Mouse (Mus musculus) megakaryocyte, embryonic 14.5 days (primary cell): ENCODE data around the gene Enpp5. TPM values are rescaled to one million over a fixed set of nuclear protein-coding genes. Genes with fewer than 3 reads are reported as not detected.

Source experiments
- H3K27me3 ChIP-seq: replicated peaks from 2 replicates; pipeline ENCODE3; 2012; ENCODE audit warnings: inconsistent platforms
- H3K36me3 ChIP-seq: replicated peaks from 2 replicates; pipeline ENCODE3; 2012; ENCODE audit warnings: low read length, inconsistent platforms, mixed read lengths
- H3K4me1 ChIP-seq: 2 replicates; pipeline ENCODE4 v1.6.1; 2012; ENCODE audit warnings: inconsistent platforms
- H3K4me3 ChIP-seq: replicated peaks from 2 replicates; pipeline ENCODE3; 2012; ENCODE audit warnings: moderate library complexity, mild to moderate bottlenecking, inconsistent platforms
- H3K9me3 ChIP-seq: 2 replicates; pipeline ENCODE4 v1.6.1; 2012; ENCODE audit warnings: inconsistent platforms
- FLI1 ChIP-seq: IDR thresholded peaks from 2 replicates; pipeline ENCODE4 v1.6.1; 2012; ENCODE audit warnings: low read length, inconsistent platforms, mixed read lengths
- GATA1 ChIP-seq: IDR thresholded peaks from 3 replicates; pipeline ENCODE4 v1.6.1; 2012; ENCODE audit warnings: mixed read lengths, low read length, inconsistent platforms, borderline replicate concordance
- polyA plus RNA-seq: library from polyadenylated mRNA; stranded (reverse); fragments of >175 nt; gene quantifications from 2 replicates; pipeline ENCODE4 v1.2.3, GENCODE M21; 2012; ENCODE audit warnings: low replicate concordance; ENCODE audit not compliant: insufficient read depth

Gene Enpp5
- polyA plus RNA-seq, 1 experiment = 0.69 TPM

- Histone ChIP-seq H3K36me3 (peaks cover 7% of the 10 kb centered on the region), H3K4me1 (peaks cover 58% of the 10 kb centered on the region), H3K4me3 (no peak overlapping the region), H3K27me3 (no peaks in the 10 kb centered on the region), H3K9me3 (no peaks in the 10 kb centered on the region)
- TF ChIP-seq GATA1 = no peak
- no peak for TF ChIP-seq FLI1
These were observed 39.6 kb downstream of the Enpp5 start for GRCm38 (mm10) chr17:44118231-44118630.

DNA sequence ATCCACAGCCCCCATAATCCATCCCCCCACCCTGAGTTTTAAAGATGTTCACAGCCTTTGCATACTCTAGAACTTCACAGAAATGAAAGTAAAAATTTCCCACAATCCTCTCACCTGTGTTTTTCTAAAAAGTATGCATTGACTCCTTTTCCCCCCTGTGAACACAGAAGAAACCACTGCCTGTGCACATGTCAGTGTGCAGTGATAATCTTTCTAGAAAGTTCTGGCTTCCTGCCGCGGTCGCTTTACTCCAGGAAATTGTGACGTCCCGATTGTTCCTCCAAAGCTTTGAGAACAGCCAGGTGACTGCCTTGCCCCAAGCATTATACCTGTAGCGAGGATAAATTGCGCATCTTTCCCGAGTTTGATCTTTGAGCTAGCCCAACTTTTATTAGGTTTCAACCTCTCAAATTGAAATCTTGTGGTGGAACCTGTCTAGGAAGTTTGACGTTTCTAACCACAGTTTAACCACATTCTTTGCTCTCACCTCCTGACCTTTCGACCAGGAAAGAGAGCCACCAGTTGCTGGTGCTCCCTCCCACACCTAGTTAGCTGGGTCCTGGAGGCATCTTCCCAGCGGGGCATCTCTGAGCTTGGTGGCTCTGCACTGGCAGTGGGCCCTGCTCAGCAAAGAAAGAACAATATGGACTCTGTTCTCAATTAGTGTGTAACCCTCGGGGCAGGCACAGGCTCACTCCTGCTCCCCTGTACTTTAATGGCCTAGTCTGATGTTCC is 42.9 kb downstream of the Enpp5 start:
- no peak for TF ChIP-seq FLI1
- no peak for TF ChIP-seq GATA1
- no peaks in the 10 kb centered on the region for H3K9me3 ChIP-seq
- no peak overlapping the region for H3K4me3 ChIP-seq
- peaks cover 10% of the 10 kb centered on the region for H3K36me3 ChIP-seq
- no peaks in the 10 kb centered on the region for H3K27me3 ChIP-seq
- H3K4me1 ChIP-seq = peaks cover 45% of the 10 kb centered on the region

GRCm38 (mm10) chr17:44129092-44129750 is 50.6 kb downstream of the Enpp5 start:
- peaks cover 18% of the 10 kb centered on the region for H3K27me3 ChIP-seq
- TF ChIP-seq GATA1 = no peak
- TF ChIP-seq FLI1 = no peak
- H3K4me1 ChIP-seq = peaks cover 12% of the 10 kb centered on the region
- no peak overlapping the region for H3K4me3 ChIP-seq
- peaks cover 5% of the 10 kb centered on the region for H3K9me3 ChIP-seq
- no peaks in the 10 kb centered on the region for H3K36me3 ChIP-seq

DNA sequence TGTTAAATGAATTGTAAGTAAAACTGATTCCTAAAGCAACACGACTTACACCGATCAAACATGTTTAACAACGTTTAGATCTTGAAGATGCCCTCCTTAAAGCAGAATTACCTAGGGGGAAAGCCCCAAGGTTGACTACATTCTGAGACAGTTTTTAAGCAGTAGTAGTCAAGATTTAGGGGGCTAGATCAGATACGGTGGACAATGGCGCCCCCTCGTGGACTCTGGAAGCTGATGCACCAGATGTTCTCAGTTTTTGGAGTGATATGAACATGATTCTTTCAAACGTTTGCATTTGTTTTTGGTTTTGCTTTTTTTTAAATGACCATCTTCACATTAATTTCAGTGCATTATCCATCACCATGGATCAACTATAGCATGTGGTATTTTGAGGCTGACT is 51.8 kb downstream of the Enpp5 start:
- peaks cover 5% of the 10 kb centered on the region for H3K9me3 ChIP-seq
- TF ChIP-seq GATA1 = no peak
- no peak for TF ChIP-seq FLI1

GRCm38 (mm10) chr17:44134106-44134505 is 55.5 kb downstream of the Enpp5 start:
- no peak for TF ChIP-seq FLI1
- TF ChIP-seq GATA1 = no peak
- Histone ChIP-seq H3K27me3 (peaks cover 34% of the 10 kb centered on the region), H3K36me3 (no peaks in the 10 kb centered on the region), H3K4me3 (no peak overlapping the region), H3K9me3 (no peaks in the 10 kb centered on the region), H3K4me1 (peaks cover 15% of the 10 kb centered on the region)

More for the DNA sequence above, 51.8 kb downstream of the Enpp5 start:
- peaks cover 27% of the 10 kb centered on the region for H3K27me3 ChIP-seq
- no peak overlapping the region for H3K4me3 ChIP-seq
- H3K4me1 ChIP-seq = peaks cover 14% of the 10 kb centered on the region
- H3K36me3 ChIP-seq = no peaks in the 10 kb centered on the region

GRCm38 (mm10) chr17:44134545-44134944 is 55.9 kb downstream of the Enpp5 start:
- no peaks in the 10 kb centered on the region for H3K9me3 ChIP-seq
- TF ChIP-seq GATA1 = no peak
- no peak for TF ChIP-seq FLI1
- no peaks in the 10 kb centered on the region for H3K36me3 ChIP-seq
- peaks cover 10% of the 10 kb centered on the region for H3K4me1 ChIP-seq
- H3K4me3 ChIP-seq = no peak overlapping the region
- H3K27me3 ChIP-seq = peaks cover 34% of the 10 kb centered on the region

DNA sequence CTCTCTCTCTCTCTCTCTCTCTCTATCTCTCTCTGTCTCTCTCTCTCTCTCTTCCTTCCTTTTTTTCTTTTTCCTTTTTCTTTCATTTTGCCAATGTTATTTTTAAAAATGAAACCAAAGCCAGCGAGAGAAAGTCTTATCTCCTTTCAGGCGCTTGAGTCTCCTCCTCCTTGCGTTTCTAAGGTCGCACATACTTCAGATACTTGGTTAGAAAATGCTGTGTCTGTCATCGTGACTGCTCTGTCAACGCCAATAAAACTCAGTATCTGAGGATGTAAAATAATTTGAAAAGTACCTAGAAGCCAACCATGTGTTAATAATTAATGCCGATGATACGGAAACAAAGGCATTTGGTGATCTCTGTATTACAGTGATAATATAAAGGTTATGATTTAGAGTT is 57.4 kb downstream of the Enpp5 start:
- peaks cover 10% of the 10 kb centered on the region; the same call in 1 of the 2 replicates for H3K4me1 ChIP-seq
- peaks cover 34% of the 10 kb centered on the region for H3K27me3 ChIP-seq
- no peaks in the 10 kb centered on the region for H3K36me3 ChIP-seq
- H3K9me3 ChIP-seq = no peaks in the 10 kb centered on the region
- TF ChIP-seq FLI1 = no peak
- TF ChIP-seq GATA1 = no peak
- H3K4me3 ChIP-seq = peak overlapping the region; percentile 82

Other genes with a start within 250 kb of the Enpp5 start
- gene Enpp4, start 27.0 kb downstream of the Enpp5 start, polyA plus RNA-seq = 0.22 and 0.73 TPM in 2 replicates
- not detected in 2 replicates for gene Clic5, start 109.8 kb downstream of the Enpp5 start, polyA plus RNA-seq